Comparison of ENCODE assay signal across 10 mouse cellular contexts in genomic region chr5:90641218-90641610, GRCm38 (mm10). TPM values are rescaled to one million over a fixed set of nuclear protein-coding genes. Genes with fewer than 3 reads are reported as not detected.
DNase-seq lines count a peak whose midpoint lies in the region; ATAC-seq lines count a peak whose summit lies in the region.
"Had no signal": no experiment of that assay in that cellular context is flagged by ENCODE, and none has a peak within 500 bp of the region (broad histone marks: within the 10 kb centered on the region; RNA-seq: fewer than 3 reads in every experiment).

No protein-coding gene starts in this region.

- no peak overlapping the region for H3K9ac ChIP-seq in kidney, embryonic 15.5 days
- H3K9ac ChIP-seq in neural tube, embryonic 15.5 days (replicated peaks), result no peak overlapping the region
- H3K9ac ChIP-seq in liver, embryonic 15.5 days, result no peak overlapping the region
- no peak overlapping the region for H3K9ac ChIP-seq in forebrain, embryonic 14.5 days (ENCODE audit: low read length)

- peak overlapping the region; percentile 68 for H3K4me2 ChIP-seq in kidney, embryonic 15.5 days
- peak overlapping the region; percentile 89; the same call in 1 of the 2 replicates for H3K4me2 ChIP-seq in neural tube, embryonic 15.5 days
- H3K4me2 ChIP-seq in liver, embryonic 15.5 days, result peak overlapping the region; percentile 56
- H3K4me2 ChIP-seq in forebrain, embryonic 14.5 days (ENCODE audit: low read length), result no peak overlapping the region

- intact Hi-C loops in gastrocnemius, postnatal 36 days (cut with DNase I), result no loop called here

- WGBS in kidney, embryonic 15.5 days, result 70% methylated on average over 10 of the region's 10 CpGs
- 71% methylated on average over 10 of the region's 10 CpGs for WGBS in neural tube, embryonic 15.5 days
- 53% methylated on average over 10 of the region's 10 CpGs for WGBS in liver, embryonic 15.5 days (ENCODE audit: insufficient replicate concordance)
- 80% methylated on average over 10 of the region's 10 CpGs for WGBS in forebrain, embryonic 14.5 days

- no peaks in the 10 kb centered on the region for H3K36me3 ChIP-seq in kidney, embryonic 15.5 days
- H3K36me3 ChIP-seq in neural tube, embryonic 15.5 days, result no peaks in the 10 kb centered on the region
- no peaks in the 10 kb centered on the region for H3K36me3 ChIP-seq in liver, embryonic 15.5 days (replicated peaks)
- H3K36me3 ChIP-seq in forebrain, embryonic 14.5 days (ENCODE audit: control insufficient read depth, insufficient read depth, low read length), result no peaks in the 10 kb centered on the region
- H3K36me3 ChIP-seq: limb, embryonic 15.5 days had no signal

- peaks cover 13% of the 10 kb centered on the region; the same call in 1 of the 2 replicates for H3K4me1 ChIP-seq in kidney, embryonic 15.5 days
- peaks cover 8% of the 10 kb centered on the region; the same call in 1 of the 2 replicates for H3K4me1 ChIP-seq in neural tube, embryonic 15.5 days
- no peaks in the 10 kb centered on the region for H3K4me1 ChIP-seq in liver, embryonic 15.5 days (replicated peaks)
- peaks cover 8% of the 10 kb centered on the region for H3K4me1 ChIP-seq in forebrain, embryonic 14.5 days (ENCODE audit: control insufficient read depth, insufficient read depth, low read length)

- no peak for DNase-seq in kidney, adult 11 months
- DNase-seq in neural tube, embryonic 10.5 days (ENCODE audit: extremely low spot score, low spot score), result no peak
- DNase-seq in forebrain, embryonic 14.5 days (ENCODE audit: low spot score), result no peak
- DNase-seq in gastrocnemius, postnatal 36 days, result no peak
- DNase-seq: right cerebral cortex, postnatal 25 days had no signal

- no peak for ATAC-seq in kidney, embryonic 15.5 days (replicated peaks; ENCODE audit: low FRiP score)
- ATAC-seq in neural tube, embryonic 15.5 days (ENCODE audit: low FRiP score), result no peak
- ATAC-seq in liver, embryonic 15.5 days (ENCODE audit: insufficient read depth), result peak; percentile 41
- ATAC-seq in forebrain, embryonic 14.5 days, result no peak

- H3K27me3 ChIP-seq in kidney, embryonic 15.5 days, result no peaks in the 10 kb centered on the region
- no peaks in the 10 kb centered on the region for H3K27me3 ChIP-seq in neural tube, embryonic 15.5 days (replicated peaks)
- H3K27me3 ChIP-seq in liver, embryonic 15.5 days, result no peaks in the 10 kb centered on the region
- no peaks in the 10 kb centered on the region for H3K27me3 ChIP-seq in forebrain, embryonic 14.5 days (replicated peaks; ENCODE audit: control insufficient read depth, insufficient read depth, low read length)

- H3K4me3 ChIP-seq in kidney, embryonic 15.5 days (replicated peaks), result peak overlapping the region; percentile 50; the same call in 1 of the 2 replicates
- H3K4me3 ChIP-seq in neural tube, embryonic 15.5 days (replicated peaks), result no peak overlapping the region
- no peak overlapping the region for H3K4me3 ChIP-seq in liver, embryonic 15.5 days (replicated peaks)
- no peak overlapping the region for H3K4me3 ChIP-seq in forebrain, embryonic 14.5 days (ENCODE audit: low read depth, low read length)
- H3K4me3 ChIP-seq: heart, adult 2 months had no signal

- H3K27ac ChIP-seq in kidney, embryonic 15.5 days, result peak overlapping the region; percentile 66
- H3K27ac ChIP-seq in neural tube, embryonic 15.5 days (replicated peaks), result no peak overlapping the region
- peak overlapping the region; percentile 57 for H3K27ac ChIP-seq in liver, embryonic 15.5 days (replicated peaks)
- H3K27ac ChIP-seq in forebrain, embryonic 14.5 days (ENCODE audit: low read depth, low read length), result no peak overlapping the region
- H3K27ac ChIP-seq: heart, adult 2 months; limb, embryonic 15.5 days had no signal

- H3K9me3 ChIP-seq in kidney, embryonic 15.5 days (replicated peaks), result no peaks in the 10 kb centered on the region
- no peaks in the 10 kb centered on the region for H3K9me3 ChIP-seq in neural tube, embryonic 15.5 days (replicated peaks)
- H3K9me3 ChIP-seq in liver, embryonic 15.5 days (replicated peaks), result no peaks in the 10 kb centered on the region
- no peaks in the 10 kb centered on the region for H3K9me3 ChIP-seq in forebrain, embryonic 14.5 days (replicated peaks; ENCODE audit: control insufficient read depth, low read length)
- H3K9me3 ChIP-seq: limb, embryonic 15.5 days had no signal

RNA-seq across cellular contexts. Expression of gene Rassf6, which starts 0.8 kb away (rescaled TPM):
- 10.9 and 12.1 TPM in 2 replicates for polyA plus RNA-seq in kidney, embryonic 15.5 days (2015; fragmentation: Nextera tagmentation; extraction: Ambion mirVana)
- polyA plus RNA-seq in neural tube, embryonic 15.5 days (2015; fragmentation: Nextera tagmentation; extraction: Ambion mirVana), result 3.1 and 5.6 TPM in 2 replicates
- 4.8 and 5.5 TPM in 2 replicates for polyA plus RNA-seq in liver, embryonic 15.5 days (2015; fragmentation: Nextera tagmentation; extraction: Ambion mirVana)
- polyA plus RNA-seq in forebrain, embryonic 14.5 days (2014; fragmentation: Nextera tagmentation; extraction: Ambion mirVana), result 0.74 and 1.1 TPM in 2 replicates
- total RNA-seq in gastrocnemius, postnatal 36 days (2021), result not detected
- total RNA-seq: heart, adult 2 months had no signal

Comparison
In these comparisons a context has a peak if more than half of its experiments do, and no peak if none do; other contexts are left out.
1. H3K27ac ChIP-seq: peak in kidney, embryonic 15.5 days (single experiment) and liver, embryonic 15.5 days (single experiment); none in neural tube, embryonic 15.5 days (single experiment) and forebrain, embryonic 14.5 days (single experiment).